Mouse (Mus musculus): ENCODE measurements around the gene Ltc4s.

The Ltc4s gene

DNA sequence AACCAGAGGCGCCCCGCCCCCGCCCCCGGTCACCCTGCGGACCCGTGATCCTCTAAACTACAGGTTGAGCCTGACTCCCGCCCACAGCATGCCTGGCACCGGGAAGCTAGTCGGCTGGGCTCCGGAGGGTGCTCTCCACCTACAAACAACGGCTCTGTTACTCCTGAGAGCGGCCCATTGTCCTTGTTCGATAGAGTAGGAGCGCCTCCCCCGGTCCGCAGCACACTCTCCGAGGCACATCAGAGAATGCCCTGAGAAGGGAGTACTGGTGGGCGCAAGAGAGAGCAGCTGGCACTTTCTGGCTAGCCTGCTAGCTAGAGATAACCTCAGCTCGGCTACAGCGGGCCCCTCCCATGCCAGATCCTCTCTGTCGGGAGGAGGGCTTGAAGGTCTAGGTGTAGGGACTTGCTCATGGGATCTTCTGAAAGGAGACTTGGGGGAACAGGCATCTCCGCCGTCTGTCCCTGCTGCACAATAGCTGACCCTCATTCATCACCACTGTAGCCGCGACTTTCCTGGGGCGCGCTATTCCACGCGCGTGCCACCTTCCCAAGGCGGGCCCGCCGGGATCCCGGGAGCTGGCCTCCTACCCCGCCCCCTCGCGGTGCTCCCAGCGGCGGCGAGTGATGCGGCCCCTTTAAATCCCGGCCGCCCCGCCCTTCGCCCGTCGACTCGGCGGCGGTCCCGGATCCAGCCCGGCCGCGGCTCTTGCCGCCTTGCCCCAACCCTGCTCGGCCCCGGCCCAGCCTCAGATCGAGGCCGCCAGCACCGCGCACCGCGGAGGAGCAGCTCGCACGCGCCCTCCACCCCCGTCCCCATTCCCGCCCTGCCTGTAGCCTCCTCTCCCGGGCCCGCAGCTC lies 13.5 kb downstream of the Ltc4s start:
- in situ Hi-C loops (cut with MboI, MseI): loop anchor here (5.0 to 10.0 kb wide), 2 partner anchors 63 to 1380 kb away; partner anchors contain the start of gene Hnrnpab

DNA sequence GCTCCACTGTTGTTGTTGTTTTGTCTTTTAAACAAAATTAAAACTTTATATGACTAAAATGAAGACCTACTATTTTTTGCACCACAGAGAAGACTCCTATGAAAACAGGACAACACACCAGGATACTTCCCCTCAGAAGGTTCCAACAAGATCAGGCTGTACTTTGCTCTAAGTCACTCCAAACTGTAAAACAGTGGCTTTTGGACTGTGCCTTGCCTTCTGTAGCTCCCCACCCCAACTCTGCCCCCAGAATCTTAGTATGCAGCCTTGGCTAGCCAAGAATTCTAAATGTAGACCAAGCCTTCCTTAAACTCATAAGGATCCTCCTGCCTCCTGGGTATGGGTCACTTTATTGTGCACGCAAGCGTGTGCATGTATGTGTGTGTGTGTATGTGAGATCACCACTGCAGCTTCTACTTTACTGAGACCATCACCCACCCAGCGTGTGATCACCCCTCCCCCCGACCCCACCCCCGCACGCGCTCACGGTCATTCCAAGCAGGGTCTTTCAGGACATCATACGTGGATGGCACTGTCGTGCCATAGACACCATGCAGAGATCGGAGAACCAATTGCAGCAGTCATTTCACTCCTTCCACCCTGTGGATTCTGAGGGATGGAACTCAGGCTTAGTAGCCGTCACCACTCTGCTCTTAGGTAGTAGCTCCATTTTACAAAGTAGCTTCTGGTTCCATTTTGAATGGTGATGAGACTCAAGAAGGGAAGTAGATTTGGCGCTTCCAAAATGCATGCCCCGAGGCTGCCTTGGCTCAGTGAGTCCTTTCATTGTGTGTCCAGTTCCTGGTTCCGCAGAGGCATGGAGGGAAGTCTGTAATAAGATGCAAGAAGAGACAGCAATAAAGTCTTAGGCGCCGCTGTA lies 14.4 kb downstream of the Ltc4s start:
- in situ Hi-C loops (cut with MboI, MseI): loop anchor here (10.0 kb wide), 1 partner anchor 1381 kb away; the partner anchor contains the start of gene Hnrnpab

DNA sequence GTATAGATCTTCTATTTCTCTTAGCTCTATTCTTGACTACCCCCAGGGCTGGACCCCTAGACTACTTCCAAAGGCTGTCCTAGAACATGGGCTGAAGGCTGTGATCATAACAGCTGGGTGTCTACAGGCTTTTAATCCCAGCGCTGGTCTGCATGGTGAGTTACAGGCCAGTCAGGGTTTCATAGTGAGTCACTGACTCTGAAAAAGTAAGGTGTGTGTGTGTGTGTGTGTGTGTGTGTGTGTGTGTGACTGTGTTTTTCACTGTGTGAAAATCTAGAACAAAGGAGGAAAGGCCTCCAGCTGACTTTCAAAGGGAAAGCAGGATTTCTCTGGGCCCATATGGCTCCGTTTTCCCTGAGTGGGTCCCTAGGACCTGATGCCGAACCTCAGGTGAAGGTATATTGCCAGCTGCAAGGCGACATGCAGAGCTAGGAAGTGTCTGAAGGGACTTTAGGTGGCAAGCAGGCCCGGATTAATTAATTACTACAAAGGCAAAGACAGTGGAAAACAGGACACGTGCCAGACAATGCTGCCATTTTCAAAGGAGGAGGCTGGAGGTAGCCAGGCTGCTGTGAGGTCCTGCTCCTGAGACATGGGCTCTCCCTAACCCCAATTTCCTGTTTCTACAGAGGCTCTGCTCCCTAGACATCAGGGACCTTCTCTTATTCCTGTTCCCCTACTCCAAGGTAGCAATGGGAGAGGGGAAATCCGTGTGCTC lies 15.7 kb downstream of the Ltc4s start:
- in situ Hi-C loops (cut with MboI, MseI): loop anchor here (10.0 kb wide), 1 partner anchor 1382 kb away; the partner anchor contains the start of gene Hnrnpab

DNA sequence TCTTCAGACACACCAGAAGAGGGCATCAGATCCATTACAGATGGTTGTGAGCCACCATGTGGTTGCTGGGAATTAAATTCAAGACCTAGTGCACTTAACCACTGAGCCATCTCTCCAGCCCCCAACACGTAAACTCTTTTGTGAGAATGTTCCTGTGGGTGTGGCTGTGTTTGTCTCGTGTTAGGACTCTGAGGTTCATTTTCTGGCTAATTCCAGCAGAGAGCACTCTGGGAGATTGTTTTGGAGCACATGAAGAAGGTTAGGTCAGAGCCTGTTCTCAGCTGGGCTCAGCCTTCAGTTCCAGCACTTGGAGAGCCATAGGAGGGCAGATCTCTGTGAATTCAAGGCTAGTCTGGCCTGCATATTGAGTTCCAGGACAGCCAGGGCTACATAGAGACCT lies 18.6 kb downstream of the Ltc4s start:
- in situ Hi-C loops (cut with MboI, MseI): loop anchor here (10.0 kb wide), 1 partner anchor 1385 kb away; the partner anchor contains the start of gene Hnrnpab

DNA sequence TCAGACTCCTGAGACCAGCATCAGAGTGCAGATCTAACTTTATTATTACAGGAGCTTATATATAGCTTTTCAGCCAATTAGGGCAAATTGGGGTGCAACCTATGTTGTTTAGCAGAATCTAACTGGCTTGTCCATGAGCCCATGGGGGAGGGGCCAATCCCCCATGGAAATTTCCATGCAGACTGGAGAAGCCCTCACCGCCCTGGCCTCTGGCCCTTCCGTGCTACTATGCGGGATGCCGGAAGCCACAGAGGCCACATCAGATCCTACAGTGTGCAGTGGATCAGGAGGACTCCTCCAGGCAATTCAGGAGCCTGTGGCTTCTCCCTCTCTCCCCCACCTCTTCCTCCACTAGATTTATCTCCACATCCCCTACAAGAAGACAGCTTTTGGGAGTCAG lies 20.6 kb downstream of the Ltc4s start:
- in situ Hi-C loops (cut with MboI, MseI): no loop called here

DNA sequence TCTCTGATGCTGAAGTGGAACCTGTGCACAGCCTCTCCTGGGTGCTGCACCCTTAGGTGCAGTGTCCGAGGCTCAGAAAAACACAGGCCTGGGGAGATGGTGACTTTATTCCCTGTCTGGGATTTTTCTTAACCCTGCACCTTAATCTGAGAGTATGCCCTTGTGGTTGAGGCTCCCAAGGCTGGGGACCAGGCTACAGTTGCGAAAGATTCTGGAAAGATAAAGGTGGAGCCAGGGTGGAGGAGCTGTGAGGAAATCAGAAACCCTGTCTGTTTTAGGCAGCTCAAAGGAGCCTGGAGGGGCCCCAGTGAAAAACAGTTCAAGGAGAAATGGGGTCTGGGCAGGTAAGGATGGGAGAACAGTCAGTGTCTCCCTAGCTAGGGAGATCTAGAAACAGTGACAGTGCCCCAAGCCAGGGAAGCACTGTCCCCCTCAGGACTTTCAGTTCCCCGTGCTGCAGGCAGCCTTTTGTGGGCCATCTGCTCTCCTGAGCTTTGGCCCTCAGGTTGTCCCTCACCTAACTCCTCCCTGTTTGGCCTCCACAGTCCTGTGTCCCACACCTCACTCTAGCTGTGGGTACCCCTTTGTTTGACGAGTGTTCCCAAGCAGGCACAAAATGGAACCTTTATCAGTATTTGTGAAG lies 21.6 kb downstream of the Ltc4s start:
- in situ Hi-C loops (cut with MboI, MseI): no loop called here

DNA sequence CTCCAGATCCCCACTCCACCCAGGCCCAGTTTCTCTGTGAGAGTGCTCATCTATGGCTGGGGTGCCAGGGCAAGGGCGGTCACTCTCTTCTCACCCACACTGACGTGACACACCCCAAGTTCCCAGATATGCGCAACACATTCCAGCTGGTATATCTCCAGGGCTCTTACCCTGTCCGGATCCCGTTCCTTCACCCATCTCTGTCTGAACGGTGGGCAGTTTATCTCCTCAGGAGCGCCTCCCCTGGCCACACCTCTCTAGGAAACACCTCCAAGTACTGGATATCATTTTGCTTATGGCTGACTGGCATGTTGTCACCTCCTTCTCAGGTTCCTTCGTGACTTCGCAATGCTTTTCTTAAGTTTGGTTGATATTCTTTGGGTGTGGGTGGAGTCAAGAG lies 22.8 kb downstream of the Ltc4s start:
- in situ Hi-C loops (cut with MboI, MseI): no loop called here

DNA sequence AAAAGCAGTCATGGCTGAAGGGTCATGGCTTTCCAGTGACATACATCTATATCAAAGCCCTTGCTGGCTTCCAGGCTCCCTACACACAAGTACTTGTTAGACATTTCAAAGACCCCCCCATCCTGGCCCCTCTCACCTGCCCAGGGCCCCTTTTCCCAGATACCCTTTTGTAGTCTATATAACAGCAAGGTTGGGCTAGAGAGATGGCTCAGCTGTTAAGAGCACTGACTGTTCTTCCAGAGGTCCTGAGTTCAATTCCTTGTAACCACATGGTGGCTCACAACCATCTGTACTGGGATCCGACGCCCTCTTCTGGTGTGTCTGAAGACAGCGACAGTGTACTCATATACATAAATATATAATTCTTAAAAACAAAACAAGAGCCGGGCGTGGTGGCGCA lies 23.8 kb downstream of the Ltc4s start:
- in situ Hi-C loops (cut with MboI, MseI): no loop called here

DNA sequence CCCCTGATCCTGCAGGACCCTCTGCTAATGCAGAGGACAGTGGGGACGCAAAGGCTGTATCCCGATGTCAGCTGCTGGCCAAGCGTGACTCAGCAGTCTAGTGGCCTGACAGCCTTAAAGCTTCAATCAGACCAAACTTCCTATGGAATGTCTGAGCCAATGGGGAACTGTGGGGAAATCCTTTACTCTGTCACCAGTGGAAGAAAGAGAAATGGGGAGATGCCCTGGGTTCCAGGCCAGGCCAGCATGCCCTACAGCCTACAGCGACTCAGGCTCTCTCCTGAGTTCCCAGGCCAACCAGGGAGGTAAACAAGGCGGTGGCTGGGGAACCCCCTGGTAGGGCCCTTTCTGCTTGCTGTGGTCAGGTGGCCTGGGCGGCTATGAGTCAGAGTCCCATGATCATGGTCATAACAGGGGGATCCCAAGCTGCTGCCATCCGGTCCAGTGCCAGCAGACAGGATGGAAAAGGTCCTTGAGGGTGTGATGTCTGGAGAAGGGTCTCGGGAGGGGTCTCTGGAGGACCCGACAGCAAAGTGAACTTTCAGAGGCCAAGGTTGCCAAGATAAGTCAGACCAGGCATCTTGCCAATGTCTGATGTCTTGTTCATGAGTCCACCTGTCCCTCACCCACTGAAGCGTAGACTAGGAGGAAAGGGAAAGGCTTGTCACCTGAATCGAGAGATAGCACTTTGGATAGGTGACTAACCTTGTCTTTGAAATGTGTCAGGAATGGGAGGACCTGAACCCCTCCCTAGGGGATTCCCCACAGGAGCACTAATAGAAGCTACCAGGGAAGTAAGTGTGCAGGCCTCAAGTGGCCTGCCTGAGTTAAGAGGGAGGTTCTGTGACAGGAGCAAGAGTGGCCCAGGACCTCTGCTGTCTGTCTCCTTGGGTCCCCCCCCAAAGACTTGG lies 25.3 kb downstream of the Ltc4s start:
- in situ Hi-C loops (cut with MboI, MseI): no loop called here

DNA sequence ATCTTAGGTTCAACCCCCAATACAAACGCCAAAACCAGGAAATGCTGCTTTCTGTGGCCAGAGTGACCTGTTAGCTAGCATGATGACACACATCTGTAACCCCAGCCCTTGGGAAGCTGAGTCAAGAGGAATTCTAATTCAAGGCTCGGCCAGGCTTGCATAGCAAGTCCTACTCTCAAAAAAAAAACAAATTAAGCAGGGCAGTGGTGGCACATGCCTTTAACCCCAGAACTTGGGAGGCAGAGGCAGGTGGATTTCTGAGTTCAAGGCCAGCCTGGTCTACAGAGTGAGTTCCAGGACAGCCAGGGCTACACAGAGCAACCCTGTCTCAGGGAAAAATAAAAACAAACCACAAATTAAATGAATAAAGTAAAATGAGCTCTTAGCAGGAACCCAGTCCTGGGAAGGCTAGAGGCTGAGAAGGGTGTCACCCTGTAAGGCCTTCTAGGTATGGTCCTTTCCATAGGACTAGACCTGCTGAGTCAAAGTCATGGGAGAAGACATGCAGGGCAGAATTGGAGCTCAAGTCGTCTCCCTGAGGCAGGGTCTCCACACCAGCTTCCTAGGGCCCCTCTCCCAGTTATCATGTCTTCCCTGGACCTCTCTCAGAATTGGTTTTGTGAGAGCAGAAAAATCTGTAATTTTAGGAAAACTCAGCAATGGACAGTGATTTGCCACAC lies 26.2 kb downstream of the Ltc4s start:
- in situ Hi-C loops (cut with MboI, MseI): no loop called here

DNA sequence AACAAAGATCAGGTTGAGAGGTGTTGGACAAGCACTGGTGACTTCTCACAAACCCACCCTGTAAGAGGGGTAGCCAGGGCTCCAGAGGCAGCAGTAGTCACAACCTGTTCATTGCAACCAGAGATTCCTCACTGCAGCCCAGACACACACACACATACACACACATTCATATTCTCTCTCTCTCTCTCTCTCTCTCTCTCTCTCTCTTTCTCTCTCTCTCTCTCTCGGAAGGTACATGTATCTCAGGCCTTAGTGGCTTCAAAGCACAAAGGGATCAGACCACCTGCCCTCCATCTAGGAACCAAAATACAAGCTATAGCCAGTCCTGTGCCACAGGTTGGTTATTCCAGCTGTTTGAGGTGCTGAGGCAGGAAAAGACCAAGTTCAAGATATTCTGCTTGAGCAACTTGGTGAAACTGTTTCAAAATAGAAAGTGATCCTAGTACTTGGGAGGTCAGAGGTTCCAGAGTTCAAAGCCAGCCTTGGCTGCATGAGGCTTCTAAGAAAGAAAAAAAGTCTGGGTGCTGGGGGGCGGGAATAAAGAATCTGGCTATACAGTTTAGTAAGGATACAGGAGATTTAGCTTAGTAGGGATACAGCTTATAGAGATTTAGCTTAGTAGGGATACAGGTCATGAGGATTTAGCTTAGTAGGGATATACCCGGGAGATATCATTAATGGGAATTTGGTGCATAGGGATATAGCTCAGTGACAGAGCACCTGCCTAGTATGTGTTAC lies 26.9 kb downstream of the Ltc4s start:
- in situ Hi-C loops (cut with MboI, MseI): no loop called here

DNA sequence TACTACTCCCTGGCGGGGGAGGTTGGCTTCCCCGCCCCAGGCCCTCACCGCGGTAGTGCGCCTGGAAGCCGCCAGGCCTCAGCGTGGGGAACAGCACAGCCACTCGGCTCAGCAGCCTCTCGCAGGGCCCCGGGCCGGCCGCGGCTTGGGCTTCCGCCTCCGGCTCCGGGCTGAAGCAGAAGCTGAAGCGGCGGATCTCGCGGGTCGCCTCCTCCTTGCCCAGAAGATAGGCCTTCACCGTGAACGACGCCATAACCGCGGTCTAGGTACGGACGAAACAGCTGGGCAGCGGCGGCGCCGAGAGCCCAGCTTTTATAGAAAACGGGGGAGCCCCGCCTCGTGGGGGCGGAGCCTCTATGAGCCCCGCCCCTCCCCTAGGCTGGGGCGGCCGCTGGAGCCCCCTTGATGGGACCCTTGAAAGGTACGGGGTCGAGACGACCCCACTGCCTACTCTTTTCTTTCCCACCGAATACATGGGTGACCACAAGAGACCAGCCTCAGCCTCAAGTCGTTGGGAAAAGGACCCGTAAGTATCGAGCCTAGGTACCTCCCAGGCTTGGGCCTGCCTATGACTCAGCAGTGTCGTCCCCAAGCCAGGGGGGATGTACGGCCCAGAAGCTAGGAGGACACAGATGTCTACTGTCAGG lies 27.8 kb downstream of the Ltc4s start, which contains the start of the genes Sqstm1 and Mgat4b:
Sqstm1 (minus strand) TSS at position 323 of the 647 bp plus-strand sequence.
Mgat4b (plus strand) TSS at position 386 of the 647 bp plus-strand sequence.
- in situ Hi-C loops (cut with MboI, MseI): no loop called here

DNA sequence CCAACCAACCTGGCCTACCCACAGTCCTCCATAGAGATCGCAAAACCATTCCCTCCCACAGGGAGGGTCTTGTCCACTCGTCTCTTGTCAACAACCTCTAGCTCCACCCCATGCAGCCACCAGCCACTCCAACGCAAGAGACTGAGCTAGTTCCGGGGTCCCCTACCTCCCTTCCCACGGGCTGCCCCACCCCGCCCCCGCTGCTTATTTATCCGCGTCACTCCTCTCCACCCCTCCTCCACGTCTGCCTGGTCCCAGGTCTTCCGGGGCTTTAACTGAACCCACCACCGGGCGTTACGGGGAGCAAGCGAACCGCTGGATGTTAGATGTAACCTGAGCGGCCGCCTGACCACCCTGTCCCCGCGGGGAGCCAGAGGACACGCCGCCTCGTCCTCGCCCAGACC lies 28.3 kb downstream of the Ltc4s start:
- in situ Hi-C loops (cut with MboI, MseI): no loop called here

DNA sequence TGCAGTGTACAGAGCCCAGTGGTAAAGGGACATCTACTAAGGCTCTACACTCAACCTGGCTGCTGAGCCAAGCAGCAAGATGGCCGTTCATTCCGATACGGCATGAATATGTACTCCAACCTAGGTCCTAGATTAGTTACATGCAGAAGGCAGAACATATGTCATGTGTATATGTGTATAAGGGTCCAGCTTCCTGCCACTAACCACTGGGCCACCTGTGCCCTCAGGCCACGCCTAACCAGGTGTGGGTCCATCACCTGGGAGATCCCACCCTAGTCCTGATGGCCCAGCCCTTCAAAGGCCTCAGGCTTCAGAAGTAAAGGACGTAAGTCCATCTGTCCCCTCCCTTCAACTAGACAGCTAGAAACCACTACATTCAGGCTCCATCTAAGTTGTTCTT lies 30.4 kb downstream of the Ltc4s start:
- in situ Hi-C loops (cut with MboI, MseI): no loop called here

DNA sequence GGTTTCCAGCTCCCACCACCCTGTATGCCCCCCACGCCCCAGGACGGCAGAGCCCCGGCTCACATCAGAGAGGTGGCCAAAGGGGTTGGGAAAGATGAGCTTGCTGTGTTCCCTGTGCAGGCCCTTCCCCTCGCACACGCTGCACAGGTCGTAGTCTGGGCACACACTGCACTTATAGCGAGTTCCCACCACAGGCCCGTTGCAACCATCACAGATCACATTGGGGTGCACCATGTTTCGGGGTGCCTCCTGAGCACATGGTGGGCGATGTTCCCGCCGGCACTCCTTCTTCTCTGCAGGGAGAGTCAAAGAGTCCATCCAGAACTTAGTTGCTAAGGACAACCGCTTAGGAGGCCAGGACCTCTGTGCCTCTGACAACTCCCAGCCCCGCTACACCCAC lies 31.1 kb downstream of the Ltc4s start:
- in situ Hi-C loops (cut with MboI, MseI): no loop called here

DNA sequence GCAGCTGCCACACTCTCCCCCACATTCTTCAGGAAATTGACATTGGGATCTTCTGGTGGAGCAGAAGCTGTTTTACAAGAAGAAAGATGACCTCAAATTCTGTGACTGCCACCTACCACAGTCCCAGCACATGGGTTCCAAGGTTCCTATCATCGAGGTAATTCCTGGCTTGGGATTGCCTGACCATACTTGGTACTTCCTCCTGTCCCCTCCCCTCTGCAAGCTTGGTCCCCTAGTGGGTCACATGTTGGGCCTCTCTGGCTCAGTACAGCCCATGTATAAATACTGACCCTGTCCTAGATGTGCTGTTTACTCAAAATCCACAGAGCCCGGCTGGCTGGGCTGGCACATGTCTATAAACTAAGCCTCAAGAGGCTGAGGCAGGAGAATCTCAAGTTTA lies 32.4 kb downstream of the Ltc4s start:
- in situ Hi-C loops (cut with MboI, MseI): no loop called here

DNA sequence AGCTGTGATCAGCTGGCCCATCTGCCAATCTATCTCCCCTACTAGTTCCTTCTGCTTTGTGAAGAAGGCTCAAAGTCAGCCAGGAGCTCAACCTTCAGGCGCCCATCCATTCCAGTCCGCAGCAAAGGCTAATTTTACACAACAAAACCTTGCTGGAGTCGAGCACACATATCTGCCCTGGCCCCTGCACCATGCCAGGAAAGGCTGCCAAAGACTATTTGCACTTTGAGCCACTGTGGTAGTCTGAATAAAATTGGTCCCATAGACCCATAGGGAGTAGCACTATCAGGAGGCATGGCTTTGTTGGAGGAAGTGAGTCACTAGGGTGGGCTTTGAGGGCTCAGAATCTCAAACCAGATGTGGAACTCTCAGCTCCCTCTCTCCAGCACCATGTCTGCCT lies 33.0 kb downstream of the Ltc4s start:
- in situ Hi-C loops (cut with MboI, MseI): no loop called here

DNA sequence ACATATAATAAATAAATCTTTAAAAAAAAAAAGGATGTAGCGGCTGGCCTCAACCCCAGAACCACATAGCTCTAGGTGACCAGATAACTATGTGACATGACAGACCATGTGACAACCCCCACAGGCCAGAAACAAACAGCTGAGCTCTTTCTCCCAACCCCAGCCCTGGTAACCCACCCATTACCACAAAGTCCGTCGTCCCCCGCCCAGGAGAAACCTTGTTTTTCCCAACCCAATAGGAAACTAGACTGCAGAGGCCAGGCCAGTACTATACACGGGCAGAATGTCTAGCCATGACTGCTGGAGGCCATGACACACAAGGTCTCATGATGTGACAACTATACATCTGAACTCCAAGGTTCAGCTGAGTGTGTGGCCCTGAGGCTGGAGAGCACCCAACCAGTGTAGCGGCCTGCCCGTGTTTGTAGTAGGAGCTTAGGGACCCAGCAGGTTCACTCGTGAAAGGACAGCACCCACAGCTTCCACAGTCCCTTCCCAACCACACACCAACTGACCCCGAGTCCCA lies 35.1 kb downstream of the Ltc4s start:
- in situ Hi-C loops (cut with MboI, MseI): no loop called here
